Mouse (Mus musculus): Measurements from ENCODE around the gene Atad5. TPM values are rescaled to one million over a fixed set of nuclear protein-coding genes. Genes with fewer than 3 reads are reported as not detected.
"Not testable (repeated sequence)": the region's sequence is repeated elsewhere in the genome, so short reads cannot be mapped to it uniquely, and the experiment has no call there.

The Atad5 gene
- polyA plus RNA-seq, 1 experiment from 2014 or later, result 9.2 TPM

- Histone ChIP-seq H3K4me2 (replicated peaks) (no peak overlapping the region), H3K4me1 (no peaks in the 10 kb centered on the region), H3K4me3 (no peak overlapping the region), H3K9ac (replicated peaks) (no peak overlapping the region), H3K36me3 (no peaks in the 10 kb centered on the region), H3K9me3 (no peaks in the 10 kb centered on the region), H3K27me3 (no peaks in the 10 kb centered on the region), H3K27ac (replicated peaks) (no peak overlapping the region)
- WGBS, result 84% methylated on average over 11 of the region's 11 CpGs
- no peak for ATAC-seq (replicated peaks)
These were observed 84.9 kb downstream of the Atad5 start for GRCm38 (mm10) chr11:80173963-80174670.

- WGBS, result 82% methylated on average over 11 of the region's 11 CpGs
- Histone ChIP-seq H3K4me3 (no peak overlapping the region), H3K4me1 (no peaks in the 10 kb centered on the region), H3K27ac (replicated peaks) (no peak overlapping the region), H3K9ac (replicated peaks) (no peak overlapping the region), H3K36me3 (no peaks in the 10 kb centered on the region), H3K4me2 (replicated peaks) (no peak overlapping the region), H3K27me3 (no peaks in the 10 kb centered on the region), H3K9me3 (no peaks in the 10 kb centered on the region)
- no peak for ATAC-seq (replicated peaks)
These were observed 88.0 kb downstream of the Atad5 start for GRCm38 (mm10) chr11:80176911-80177895.

- Histone ChIP-seq H3K9ac (replicated peaks) (no peak overlapping the region), H3K4me1 (no peaks in the 10 kb centered on the region; the same call in 1 of the 2 replicates), H3K27ac (replicated peaks) (no peak overlapping the region), H3K4me2 (replicated peaks) (no peak overlapping the region), H3K36me3 (no peaks in the 10 kb centered on the region), H3K4me3 (no peak overlapping the region), H3K27me3 (no peaks in the 10 kb centered on the region), H3K9me3 (no peaks in the 10 kb centered on the region)
- 88% methylated on average over 8 of the region's 8 CpGs for WGBS
- no peak for ATAC-seq (replicated peaks)
These were observed 89.1 kb downstream of the Atad5 start for GRCm38 (mm10) chr11:80178316-80178715.

GRCm38 (mm10) chr11:80181021-80181749 lies 92.0 kb downstream of the Atad5 start:
- H3K9me3 ChIP-seq, result no peaks in the 10 kb centered on the region
- 77% methylated on average over 5 of the region's 5 CpGs for WGBS

GRCm38 (mm10) chr11:80183054-80183704 lies 94.0 kb downstream of the Atad5 start:
- H3K27ac ChIP-seq (replicated peaks); ATAC-seq (replicated peaks); H3K4me1 ChIP-seq; H3K36me3 ChIP-seq; H3K9me3 ChIP-seq; H3K27me3 ChIP-seq: not testable (repeated sequence)
- Histone ChIP-seq H3K4me2 (replicated peaks) (peak overlapping the region; percentile 84), H3K9ac (replicated peaks) (peak overlapping the region; percentile 52), H3K4me3 (peak overlapping the region; percentile 54)
- WGBS, result 41% methylated on average over 12 of the region's 12 CpGs

More at GRCm38 (mm10) chr11:80181021-80181749, 92.0 kb downstream of the Atad5 start:
- H3K4me1 ChIP-seq, result peaks cover 6% of the 10 kb centered on the region
- H3K4me3 ChIP-seq, result no peak overlapping the region
- no peaks in the 10 kb centered on the region for H3K27me3 ChIP-seq
- no peak overlapping the region for H3K9ac ChIP-seq (replicated peaks)
- no peaks in the 10 kb centered on the region for H3K36me3 ChIP-seq
- ATAC-seq (replicated peaks), result no peak
- H3K27ac ChIP-seq (replicated peaks), result no peak overlapping the region
- H3K4me2 ChIP-seq (replicated peaks), result no peak overlapping the region

DNA sequence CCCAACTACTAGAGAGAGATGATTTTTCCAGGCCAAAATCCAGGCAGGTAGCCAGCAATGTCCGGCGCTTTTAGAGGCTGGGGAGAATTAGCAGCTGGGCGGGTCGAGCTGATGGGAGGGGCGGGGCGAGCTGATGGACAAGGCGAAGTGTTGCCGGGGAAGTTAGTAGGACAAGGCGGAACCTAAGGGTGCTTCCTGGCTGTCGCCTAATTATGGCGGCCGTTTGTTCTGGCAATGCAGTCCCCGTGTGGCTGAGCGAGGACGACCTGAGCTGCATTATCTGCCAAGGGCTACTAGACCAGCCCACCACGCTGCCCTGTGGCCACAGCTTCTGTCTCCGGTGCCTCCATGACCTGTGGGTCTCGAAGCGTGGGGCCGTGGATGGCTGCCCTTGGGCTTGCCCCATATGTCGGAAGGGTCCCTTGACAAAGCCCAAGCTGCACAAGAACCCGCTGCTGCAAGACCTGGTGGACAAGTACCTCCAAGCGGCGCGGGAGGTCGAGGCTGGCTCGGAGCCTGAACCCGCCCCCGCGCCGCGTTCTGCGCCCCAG lies 94.6 kb downstream of the Atad5 start, which contains the start of gene Rnf135:
Gene Rnf135, plus strand, starts transcription at position 147 of the 551 bp plus-strand sequence.
- H3K36me3 ChIP-seq, result no peaks in the 10 kb centered on the region
- ATAC-seq (replicated peaks), result peak; percentile 51; the same call in 1 of the 2 replicates
- peaks cover 6% of the 10 kb centered on the region for H3K4me1 ChIP-seq
- peak within 1 kb of the TSS; percentile 54 for H3K4me3 ChIP-seq
- 2% methylated on average over 33 of the region's 33 CpGs for WGBS
- peak within 1 kb of the TSS; percentile 84 for H3K4me2 ChIP-seq (replicated peaks)
- no peaks in the 10 kb centered on the region for H3K27me3 ChIP-seq
- H3K9ac ChIP-seq (replicated peaks), result peak within 1 kb of the TSS; percentile 52
- H3K27ac ChIP-seq (replicated peaks), result peak within 1 kb of the TSS; percentile 48
- no peaks in the 10 kb centered on the region for H3K9me3 ChIP-seq

GRCm38 (mm10) chr11:80184531-80185071 lies 95.4 kb downstream of the Atad5 start:
- 94% methylated on average over 6 of the region's 6 CpGs for whole genome bisulfite sequencing
- Histone ChIP-seq H3K9ac (replicated peaks) (no peak overlapping the region), H3K9me3 (no peaks in the 10 kb centered on the region), H3K27me3 (no peaks in the 10 kb centered on the region), H3K27ac (replicated peaks) (no peak overlapping the region), H3K4me2 (replicated peaks) (no peak overlapping the region), H3K4me1 (peaks cover 6% of the 10 kb centered on the region), H3K4me3 (no peak overlapping the region; the same call in 1 of the 2 replicates), H3K36me3 (no peaks in the 10 kb centered on the region)
- no peak for ATAC-seq (replicated peaks)

Other genes with a start within 250 kb of the Atad5 start
- gene Utp6, start 127.0 kb upstream of the Atad5 start, polyA plus RNA-seq (2015; fragmentation: Nextera tagmentation; extraction: Ambion mirVana), result 51.6 and 55.8 TPM in 2 replicates
- 21.1 and 24.2 TPM in 2 replicates for gene Suz12, start 96.3 kb upstream of the Atad5 start, polyA plus RNA-seq (2015; fragmentation: Nextera tagmentation; extraction: Ambion mirVana)
- gene Crlf3, start 8.4 kb upstream of the Atad5 start, polyA plus RNA-seq (2015; fragmentation: Nextera tagmentation; extraction: Ambion mirVana), result 19.6 and 21.2 TPM in 2 replicates
- gene Tefm, start 52.8 kb downstream of the Atad5 start, polyA plus RNA-seq (2015; fragmentation: Nextera tagmentation; extraction: Ambion mirVana), result 28.2 and 30.7 TPM in 2 replicates
- gene Adap2, start 64.7 kb downstream of the Atad5 start, polyA plus RNA-seq (2015; fragmentation: Nextera tagmentation; extraction: Ambion mirVana), result 2.7 and 3.3 TPM in 2 replicates
- 3.0 and 3.3 TPM in 2 replicates for gene Rnf135, start 94.5 kb downstream of the Atad5 start, polyA plus RNA-seq (2015; fragmentation: Nextera tagmentation; extraction: Ambion mirVana)
- 75.7 and 78.6 TPM in 2 replicates for gene Rhot1, start 119.6 kb downstream of the Atad5 start, polyA plus RNA-seq (2015; fragmentation: Nextera tagmentation; extraction: Ambion mirVana)
- gene Rhbdl3, start 211.5 kb downstream of the Atad5 start, polyA plus RNA-seq (2015; fragmentation: Nextera tagmentation; extraction: Ambion mirVana), result 20.4 and 23.3 TPM in 2 replicates

All from forebrain, embryonic 15.5 days (tissue).